Mouse (Mus musculus) heart, adult 2 months (tissue): ENCODE data around the gene Lbhd1.

ENCODE experiments used
- CTCF ChIP-seq: fragments of 200-600 bp; IDR thresholded peaks from 2 replicates; pipeline ENCODE4 v1.8.1; 2022; ENCODE audit warnings: antibody characterized with exemption, mild to moderate bottlenecking, moderate library complexity
- EP300 ChIP-seq: fragments of 200-500 bp; IDR thresholded peaks from 2 replicates; pipeline ENCODE4 v1.6.1; 2011; ENCODE audit warnings: low read depth, low read length, control low read depth; ENCODE audit not compliant: insufficient read depth
- POLR2A ChIP-seq: fragments of 200-500 bp; IDR thresholded peaks from 2 replicates; pipeline ENCODE4 v1.6.1; 2011; ENCODE audit warnings: mild to moderate bottlenecking, low read depth, low read length, control low read depth; ENCODE audit not compliant: insufficient read depth

DNA sequence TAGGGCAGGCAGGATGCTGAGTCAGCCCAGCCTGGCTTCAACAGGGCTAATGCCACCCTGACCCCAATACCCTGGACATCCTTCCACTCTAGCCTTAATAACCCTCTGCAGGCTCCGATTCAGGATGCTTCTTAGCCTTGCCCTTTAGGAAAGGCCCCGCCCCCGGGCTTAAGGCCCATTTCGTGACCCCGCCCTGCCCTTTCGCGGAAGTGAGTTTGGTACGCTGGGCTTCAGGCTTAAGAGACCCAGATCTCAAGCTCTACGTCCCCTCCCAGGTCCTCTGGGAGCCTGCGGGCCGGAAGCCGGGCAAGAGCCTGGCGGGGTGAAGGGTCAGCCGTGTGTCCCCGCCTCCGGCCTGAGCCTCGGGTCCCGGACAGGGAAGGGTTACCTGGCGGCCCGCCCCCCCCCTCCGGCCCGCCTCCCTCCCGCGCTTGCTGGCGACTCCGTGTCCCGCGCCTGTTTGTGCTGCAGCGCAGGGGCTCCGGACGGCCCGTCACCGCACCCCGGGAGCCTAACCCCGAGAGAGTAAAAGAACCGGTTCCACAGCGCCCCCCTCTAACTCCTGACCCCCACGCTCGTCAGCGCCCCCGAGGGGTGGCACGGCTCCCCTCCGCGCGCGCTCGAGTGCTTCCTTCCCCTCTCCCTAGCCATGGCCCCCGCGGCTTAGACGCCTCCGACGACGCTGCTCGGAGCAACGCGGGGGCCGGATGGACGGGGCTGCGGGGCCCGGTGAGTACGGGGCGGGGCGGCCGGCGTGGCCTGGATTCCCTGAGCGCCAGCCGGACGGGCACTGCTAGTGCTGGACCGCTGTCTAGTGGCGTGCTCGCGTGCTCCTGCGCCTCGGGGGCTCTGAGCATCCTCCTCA is 45.9 kb downstream of the Lbhd1 start, which contains the start of the genes Rom1 and Eml3:
- peak; percentile 63 for TF ChIP-seq CTCF
- peak; percentile 50; the same call in 1 of the 2 replicates for TF ChIP-seq POLR2A
- peak; percentile 42; the same call in 1 of the 2 replicates for TF ChIP-seq EP300
